Mouse (Mus musculus) T-cell, adult 2 months (primary cell): ENCODE measurements around the gene Ece1.
"Not testable (repeated sequence)": the region's sequence is repeated elsewhere in the genome, so short reads cannot be mapped to it uniquely, and the experiment has no call there.

Experiments
- DNase-seq: peaks from one replicate; pipeline ENCODE4 v3.0.0; 2022; ENCODE audit warnings: low spot score

Ece1 gene

GRCm38 (mm10) chr4:137942782-137943486 is 80.9 kb downstream of the Ece1 start:
- no peak for DNase-seq

- no peak for DNase-seq
Measured at GRCm38 (mm10) chr4:137943540-137943939, 81.5 kb downstream of the Ece1 start.

GRCm38 (mm10) chr4:137945376-137945775 is 83.3 kb downstream of the Ece1 start:
- DNase-seq, result no peak

- DNase-seq, result no peak
Measured at GRCm38 (mm10) chr4:137946419-137946818, 84.4 kb downstream of the Ece1 start.

GRCm38 (mm10) chr4:137952840-137953239 is 90.8 kb downstream of the Ece1 start:
- peak; percentile 71 for DNase-seq

DNA sequence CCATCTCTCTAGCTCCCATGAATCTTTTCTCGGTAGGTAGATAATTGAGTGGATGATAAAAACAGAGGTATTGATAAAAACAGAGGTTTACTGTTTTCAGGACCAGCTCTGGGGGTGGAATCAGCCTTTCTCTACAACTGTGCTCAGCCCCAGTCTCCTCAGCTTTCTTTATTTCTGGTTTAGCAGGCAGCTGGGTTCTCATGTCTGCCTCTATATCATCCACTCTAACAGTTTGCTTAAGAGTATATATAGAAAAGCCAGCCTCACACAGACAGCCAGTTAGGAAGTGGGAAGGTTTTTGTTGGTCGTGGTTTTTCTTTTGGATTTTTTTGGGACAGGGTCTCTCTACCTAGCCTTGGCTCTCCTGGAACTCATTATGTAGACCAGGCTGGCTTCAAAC is 92.1 kb downstream of the Ece1 start:
- no peak for DNase-seq

- no peak for DNase-seq
Measured at GRCm38 (mm10) chr4:137954926-137955396, 92.9 kb downstream of the Ece1 start.

GRCm38 (mm10) chr4:137956260-137956659 is 94.2 kb downstream of the Ece1 start:
- DNase-seq, result no peak

DNA sequence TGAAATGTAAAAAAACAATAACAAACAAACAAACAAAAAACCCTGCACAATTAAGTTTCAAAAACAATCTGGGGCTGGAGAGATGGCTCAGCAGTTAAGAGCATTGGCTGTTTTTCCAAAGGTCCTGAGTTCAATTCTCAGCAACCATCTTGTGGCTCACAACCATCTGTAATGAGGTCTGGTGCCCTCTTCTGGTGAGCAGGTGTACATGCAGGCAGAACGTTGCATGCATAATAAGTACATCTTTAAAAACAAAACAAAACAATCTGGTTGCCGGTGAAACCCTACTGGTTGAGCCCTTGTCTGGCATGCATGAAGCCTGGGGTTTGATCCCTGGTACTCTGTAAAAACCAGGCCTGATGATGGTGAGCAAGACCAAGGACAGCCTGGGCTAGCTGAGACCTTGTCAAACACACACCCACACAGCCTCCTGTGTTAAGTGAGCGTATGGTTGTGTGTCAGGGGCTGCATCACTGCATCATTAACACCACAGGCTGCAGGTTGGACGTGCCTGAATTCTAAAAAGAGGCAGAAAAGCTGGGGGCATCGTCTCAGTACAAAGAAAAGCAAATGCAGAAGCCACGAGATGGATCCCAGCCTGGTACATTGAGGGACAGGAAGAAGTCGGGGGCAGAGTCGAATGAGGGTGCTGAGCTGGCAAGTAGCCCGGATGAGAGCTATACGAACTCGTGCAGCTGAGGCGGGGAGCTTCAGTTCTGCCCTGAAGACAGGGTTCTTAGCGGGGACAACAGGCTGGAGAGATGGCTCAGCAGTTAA is 98.0 kb downstream of the Ece1 start:
- no peak for DNase-seq

- DNase-seq, result no peak
Measured at GRCm38 (mm10) chr4:137960757-137961156, 98.7 kb downstream of the Ece1 start.

DNA sequence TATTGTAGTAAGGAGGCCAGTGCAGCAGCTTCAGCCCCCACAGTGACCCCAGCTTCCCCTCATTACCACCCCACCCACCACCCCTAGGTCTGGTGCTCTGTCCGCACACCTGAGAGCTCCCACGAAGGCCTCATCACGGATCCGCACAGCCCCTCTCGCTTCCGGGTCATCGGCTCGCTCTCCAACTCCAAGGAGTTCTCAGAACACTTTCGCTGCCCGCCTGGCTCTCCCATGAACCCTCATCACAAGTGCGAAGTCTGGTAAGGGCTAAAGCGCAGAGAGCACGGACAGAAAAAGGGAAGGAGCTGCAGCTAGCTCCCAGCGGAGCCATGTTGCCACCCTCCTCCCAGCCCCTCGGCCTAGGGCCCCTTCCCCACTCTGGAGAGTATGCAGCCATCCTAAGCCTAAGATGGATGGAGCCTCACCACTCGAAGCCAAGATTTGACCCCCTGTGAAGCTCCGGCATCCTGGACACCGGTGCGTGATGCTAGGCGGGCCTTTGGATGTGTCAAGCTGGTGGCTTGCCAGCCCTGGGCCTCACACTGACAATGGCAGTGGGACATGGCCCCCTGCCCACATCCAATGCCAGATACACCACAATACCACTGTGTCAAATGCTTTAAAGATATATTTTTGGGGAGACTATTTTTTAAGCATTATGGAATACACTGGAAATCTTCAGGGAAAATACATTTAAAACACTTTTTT is 100.8 kb downstream of the Ece1 start:
- no peak for DNase-seq

- DNase-seq, result no peak
Measured at GRCm38 (mm10) chr4:137963431-137963830, 101.4 kb downstream of the Ece1 start.

GRCm38 (mm10) chr4:137963881-137964584 is 102.0 kb downstream of the Ece1 start:
- peak; percentile 52 for DNase-seq

DNA sequence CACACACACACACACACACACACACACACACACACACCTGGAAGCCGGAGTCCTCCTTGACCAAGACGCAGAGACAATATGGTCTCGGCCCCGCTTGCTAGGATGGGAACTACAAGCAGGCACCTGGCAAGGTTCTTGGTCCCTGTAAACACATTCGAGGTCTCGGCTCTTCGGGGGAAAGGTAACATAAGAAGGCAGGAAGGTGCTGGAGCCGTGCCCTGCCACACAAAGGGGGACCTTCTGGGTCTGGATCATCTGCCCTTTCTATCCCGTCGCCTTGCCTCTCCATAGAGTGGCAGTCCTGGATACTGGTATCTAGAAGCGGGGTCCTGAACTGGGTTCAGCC is 102.5 kb downstream of the Ece1 start:
- DNase-seq, result no peak

- DNase-seq, result peak; percentile 73
Measured at GRCm38 (mm10) chr4:137968203-137968602, 106.2 kb downstream of the Ece1 start.

DNA sequence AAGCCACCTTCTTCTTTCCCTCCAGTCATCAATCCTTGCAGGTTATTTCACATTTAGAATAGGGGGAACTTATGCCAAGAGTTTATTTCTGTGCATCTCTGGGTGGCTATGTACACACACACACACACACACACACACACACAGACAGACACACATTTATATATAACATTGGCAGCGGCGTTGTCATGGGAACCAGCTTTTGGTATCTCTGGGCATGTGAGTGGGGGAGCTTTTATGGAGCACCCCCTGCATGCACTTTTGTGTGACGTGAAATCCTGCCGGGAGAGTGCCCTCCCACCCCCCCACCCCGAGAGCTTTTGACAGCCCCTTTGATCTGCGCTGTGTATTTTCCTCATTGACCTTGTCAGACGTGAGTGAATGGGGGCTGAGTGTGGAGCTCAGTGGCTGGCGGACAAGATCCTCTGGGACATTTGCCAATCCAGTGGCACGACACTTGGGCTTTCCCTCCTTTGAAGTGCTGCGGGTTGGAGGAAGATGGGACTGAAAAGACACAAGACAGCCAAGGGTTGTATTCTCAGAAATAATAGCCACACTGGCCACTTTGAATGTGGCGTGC is 108.7 kb downstream of the Ece1 start:
- DNase-seq, result not testable (repeated sequence)

DNA sequence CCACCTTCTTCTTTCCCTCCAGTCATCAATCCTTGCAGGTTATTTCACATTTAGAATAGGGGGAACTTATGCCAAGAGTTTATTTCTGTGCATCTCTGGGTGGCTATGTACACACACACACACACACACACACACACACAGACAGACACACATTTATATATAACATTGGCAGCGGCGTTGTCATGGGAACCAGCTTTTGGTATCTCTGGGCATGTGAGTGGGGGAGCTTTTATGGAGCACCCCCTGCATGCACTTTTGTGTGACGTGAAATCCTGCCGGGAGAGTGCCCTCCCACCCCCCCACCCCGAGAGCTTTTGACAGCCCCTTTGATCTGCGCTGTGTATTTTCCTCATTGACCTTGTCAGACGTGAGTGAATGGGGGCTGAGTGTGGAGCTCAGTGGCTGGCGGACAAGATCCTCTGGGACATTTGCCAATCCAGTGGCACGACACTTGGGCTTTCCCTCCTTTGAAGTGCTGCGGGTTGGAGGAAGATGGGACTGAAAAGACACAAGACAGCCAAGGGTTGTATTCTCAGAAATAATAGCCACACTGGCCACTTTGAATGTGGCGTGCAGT is 112.9 kb downstream of the Ece1 start:
- DNase-seq, result not testable (repeated sequence)

DNA sequence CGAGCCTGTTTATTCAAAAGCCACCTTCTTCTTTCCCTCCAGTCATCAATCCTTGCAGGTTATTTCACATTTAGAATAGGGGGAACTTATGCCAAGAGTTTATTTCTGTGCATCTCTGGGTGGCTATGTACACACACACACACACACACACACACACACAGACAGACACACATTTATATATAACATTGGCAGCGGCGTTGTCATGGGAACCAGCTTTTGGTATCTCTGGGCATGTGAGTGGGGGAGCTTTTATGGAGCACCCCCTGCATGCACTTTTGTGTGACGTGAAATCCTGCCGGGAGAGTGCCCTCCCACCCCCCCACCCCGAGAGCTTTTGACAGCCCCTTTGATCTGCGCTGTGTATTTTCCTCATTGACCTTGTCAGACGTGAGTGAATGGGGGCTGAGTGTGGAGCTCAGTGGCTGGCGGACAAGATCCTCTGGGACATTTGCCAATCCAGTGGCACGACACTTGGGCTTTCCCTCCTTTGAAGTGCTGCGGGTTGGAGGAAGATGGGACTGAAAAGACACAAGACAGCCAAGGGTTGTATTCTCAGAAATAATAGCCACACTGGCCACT is 117.1 kb downstream of the Ece1 start:
- not testable (repeated sequence) for DNase-seq

DNA sequence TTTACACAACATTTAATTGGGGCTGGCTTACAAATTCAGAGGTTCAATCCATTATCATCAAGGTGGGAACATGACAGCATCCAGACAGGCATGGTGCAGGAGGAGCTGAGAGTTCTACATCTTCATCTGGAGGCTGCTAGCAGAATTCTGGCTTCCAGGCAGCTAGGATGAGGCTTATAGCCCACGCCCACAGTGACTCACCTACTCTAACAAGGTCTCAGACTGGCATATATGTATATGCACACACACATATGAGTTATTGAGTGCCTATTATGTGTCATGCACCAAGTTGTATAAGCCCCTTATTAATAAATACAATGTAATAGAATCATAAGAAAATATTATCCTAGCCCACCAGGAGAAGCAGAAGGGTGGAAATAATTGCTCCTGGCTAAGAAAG is 120.8 kb downstream of the Ece1 start:
- DNase-seq, result no peak

DNA sequence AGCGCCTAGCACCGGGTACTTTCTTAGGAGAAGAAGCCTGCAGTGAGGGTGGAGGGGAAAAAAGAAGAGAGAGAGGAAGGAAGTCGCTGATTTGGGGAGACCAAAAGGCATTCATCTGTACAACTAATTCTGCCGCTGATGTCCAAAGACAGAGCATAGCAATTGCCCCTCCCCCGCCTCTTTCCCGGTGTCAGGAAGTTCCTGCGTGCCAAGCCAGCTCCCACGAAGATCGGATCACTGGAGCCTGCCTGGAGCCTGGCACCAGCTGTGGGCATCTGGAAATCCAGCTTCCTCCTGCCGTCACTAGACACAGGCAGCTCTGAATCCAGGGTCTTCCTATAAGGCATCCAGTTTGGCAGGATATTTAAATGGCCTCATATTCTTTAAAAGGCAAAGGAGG is 122.2 kb downstream of the Ece1 start:
- no peak for DNase-seq

DNA sequence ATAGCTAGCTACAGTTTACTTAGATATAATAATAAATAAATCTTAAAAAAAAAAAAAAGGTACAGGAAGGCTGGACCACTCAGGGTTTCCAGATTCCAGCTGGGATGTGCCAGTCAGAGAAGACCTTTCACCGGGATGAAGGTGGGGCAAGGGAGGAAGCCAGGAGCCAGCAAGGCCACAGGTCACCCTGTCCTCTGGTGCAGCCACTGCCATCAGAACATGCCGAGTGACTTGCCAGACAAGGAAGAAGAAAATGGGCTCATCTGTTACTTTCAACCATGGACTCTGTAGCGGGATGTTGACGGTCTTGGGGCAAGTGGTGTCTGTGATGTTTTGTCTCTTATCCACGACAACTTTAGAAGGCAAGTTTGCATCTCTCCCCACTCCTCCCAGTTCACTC is 122.7 kb downstream of the Ece1 start:
- no peak for DNase-seq
